Mouse (Mus musculus): ENCODE measurements around the gene Aldh3b1. TPM values are rescaled to one million over a fixed set of nuclear protein-coding genes. Genes with fewer than 3 reads are reported as not detected.

Gene Aldh3b1
- polyA plus RNA-seq, 1 experiment: 2.8 TPM

GRCm38 (mm10) chr19:3946715-3947114, 17.1 kb upstream of the Aldh3b1 start:
- H3K9me3 ChIP-seq: no peaks in the 10 kb centered on the region
- H3K4me1 ChIP-seq: peaks cover 52% of the 10 kb centered on the region
- TF ChIP-seq FLI1 (IDR thresholded peaks at IDR 0.05; ENCODE audit: low read length): no peak
- no peak for TF ChIP-seq GATA1 (IDR thresholded peaks at IDR 0.05; ENCODE audit: borderline replicate concordance, low read length)
- H3K36me3 ChIP-seq (replicated peaks; ENCODE audit: low read length): peaks cover 45% of the 10 kb centered on the region
- peaks cover 3% of the 10 kb centered on the region for H3K27me3 ChIP-seq (replicated peaks)
- no peak overlapping the region for H3K4me3 ChIP-seq (replicated peaks)

- Histone ChIP-seq H3K4me3 (replicated peaks) (peak overlapping the region; percentile 64), H3K4me1 (peaks cover 46% of the 10 kb centered on the region), H3K27me3 (replicated peaks) (peaks cover 3% of the 10 kb centered on the region), H3K36me3 (replicated peaks; ENCODE audit: low read length) (peaks cover 48% of the 10 kb centered on the region), H3K9me3 (no peaks in the 10 kb centered on the region)
- TF ChIP-seq FLI1 (IDR thresholded peaks at IDR 0.05; ENCODE audit: low read length): no peak
- no peak for TF ChIP-seq GATA1 (IDR thresholded peaks at IDR 0.05; ENCODE audit: borderline replicate concordance, low read length)
Observed at GRCm38 (mm10) chr19:3945872-3946564, 16.4 kb upstream of the Aldh3b1 start.

GRCm38 (mm10) chr19:3942986-3943735, 13.6 kb upstream of the Aldh3b1 start:
- peak overlapping the region; percentile 77 for H3K4me3 ChIP-seq (replicated peaks)
- peaks cover 39% of the 10 kb centered on the region for H3K4me1 ChIP-seq
- H3K9me3 ChIP-seq: no peaks in the 10 kb centered on the region
- H3K27me3 ChIP-seq (replicated peaks): peaks cover 2% of the 10 kb centered on the region
- TF ChIP-seq FLI1 (IDR thresholded peaks at IDR 0.05; ENCODE audit: low read length): no peak
- TF ChIP-seq GATA1 (IDR thresholded peaks at IDR 0.05; ENCODE audit: borderline replicate concordance, low read length): no peak
- peaks cover 29% of the 10 kb centered on the region for H3K36me3 ChIP-seq (replicated peaks; ENCODE audit: low read length)

GRCm38 (mm10) chr19:3942315-3942714, 12.7 kb upstream of the Aldh3b1 start:
- H3K27me3 ChIP-seq (replicated peaks): peaks cover 2% of the 10 kb centered on the region
- H3K9me3 ChIP-seq: no peaks in the 10 kb centered on the region
- TF ChIP-seq GATA1 (IDR thresholded peaks at IDR 0.05; ENCODE audit: borderline replicate concordance, low read length): no peak
- no peak for TF ChIP-seq FLI1 (IDR thresholded peaks at IDR 0.05; ENCODE audit: low read length)
- no peak overlapping the region for H3K4me3 ChIP-seq (replicated peaks)
- H3K4me1 ChIP-seq: peaks cover 39% of the 10 kb centered on the region
- H3K36me3 ChIP-seq (replicated peaks; ENCODE audit: low read length): peaks cover 23% of the 10 kb centered on the region

GRCm38 (mm10) chr19:3935896-3936850, 6.6 kb upstream of the Aldh3b1 start:
- peak overlapping the region; percentile 95 for H3K4me3 ChIP-seq (replicated peaks)
- peaks cover 38% of the 10 kb centered on the region for H3K4me1 ChIP-seq
- no peaks in the 10 kb centered on the region for H3K36me3 ChIP-seq (replicated peaks; ENCODE audit: low read length)
- no peak for TF ChIP-seq FLI1 (IDR thresholded peaks at IDR 0.05; ENCODE audit: low read length)
- no peak for TF ChIP-seq GATA1 (IDR thresholded peaks at IDR 0.05; ENCODE audit: borderline replicate concordance, low read length)
- no peaks in the 10 kb centered on the region for H3K9me3 ChIP-seq
- peaks cover 11% of the 10 kb centered on the region for H3K27me3 ChIP-seq (replicated peaks)

GRCm38 (mm10) chr19:3935032-3935895, 5.7 kb upstream of the Aldh3b1 start, which contains the start of gene Unc93b1:
Gene Unc93b1, plus strand, starts transcription at chr19:3935186.
- H3K4me1 ChIP-seq: peaks cover 38% of the 10 kb centered on the region
- no peak for TF ChIP-seq FLI1 (IDR thresholded peaks at IDR 0.05; ENCODE audit: low read length)
- TF ChIP-seq GATA1 (IDR thresholded peaks at IDR 0.05; ENCODE audit: borderline replicate concordance, low read length): no peak
- H3K36me3 ChIP-seq (replicated peaks; ENCODE audit: low read length): no peaks in the 10 kb centered on the region
- no peaks in the 10 kb centered on the region for H3K9me3 ChIP-seq
- peak within 1 kb of the TSS; percentile 95 for H3K4me3 ChIP-seq (replicated peaks)
- peaks cover 18% of the 10 kb centered on the region for H3K27me3 ChIP-seq (replicated peaks)

GRCm38 (mm10) chr19:3931716-3932115, 2.1 kb upstream of the Aldh3b1 start:
- Histone ChIP-seq H3K4me3 (replicated peaks) (no peak overlapping the region), H3K36me3 (replicated peaks; ENCODE audit: low read length) (no peaks in the 10 kb centered on the region), H3K27me3 (replicated peaks) (peaks cover 34% of the 10 kb centered on the region), H3K9me3 (0 out of 2 replicates have a peak, but pooled peaks cover 3% of the 10 kb centered on the region), H3K4me1 (peaks cover 56% of the 10 kb centered on the region)
- TF ChIP-seq GATA1 (IDR thresholded peaks at IDR 0.05; ENCODE audit: borderline replicate concordance, low read length): no peak
- TF ChIP-seq FLI1 (IDR thresholded peaks at IDR 0.05; ENCODE audit: low read length): no peak

GRCm38 (mm10) chr19:3930262-3931057, 852 bp upstream of the Aldh3b1 start:
- peaks cover 38% of the 10 kb centered on the region for H3K27me3 ChIP-seq (replicated peaks)
- no peaks in the 10 kb centered on the region for H3K36me3 ChIP-seq (replicated peaks; ENCODE audit: low read length)
- TF ChIP-seq GATA1 (IDR thresholded peaks at IDR 0.05; ENCODE audit: borderline replicate concordance, low read length) (no peak), FLI1 (IDR thresholded peaks at IDR 0.05; ENCODE audit: low read length) (no peak)
- peaks cover 54% of the 10 kb centered on the region for H3K4me1 ChIP-seq
- 0 out of 2 replicates have a peak, but pooled peaks cover 3% of the 10 kb centered on the region for H3K9me3 ChIP-seq
- no peak overlapping the region for H3K4me3 ChIP-seq (replicated peaks)

All from megakaryocyte, embryonic 14.5 days (primary cell).